8 mouse cellular contexts compared by ENCODE assay signal in genomic region chr3:15244999-15245398, GRCm38 (mm10).
A peak's percentile ranks its signal among the peaks of the same experiment; 100 is the strongest.
DNase-seq lines count a peak whose midpoint lies in the region; ATAC-seq and TF ChIP-seq lines count a peak whose summit lies in the region.

No protein-coding gene starts in this region.

- TF ChIP-seq POLR2A in cerebellum, adult 2 months (IDR thresholded peaks at IDR 0.05; ENCODE audit: borderline replicate concordance, insufficient read depth, low read length), result no peak

- H3K9ac ChIP-seq in forebrain, embryonic 16.5 days (replicated peaks; ENCODE audit: low read depth, low read length), result no peak overlapping the region
- no peak overlapping the region for H3K9ac ChIP-seq in midbrain, embryonic 12.5 days (replicated peaks)

- peak in 1 of 2 experiments; percentile 23 for DNase-seq in cerebellum, adult 2 months
- DNase-seq in cerebellum, adult 11-12 months, result no peak
- peak; percentile 70 for DNase-seq in A20 (ENCODE audit: low read depth, low spot score)
- peak; percentile 14 to 21 for DNase-seq in adrenal gland, postnatal 36 days
- DNase-seq in kidney, postnatal 4 days, result peak; percentile 17 to 44
- peak; percentile 27 for DNase-seq in thymus, postnatal 25 days

- no peak overlapping the region for H3K27ac ChIP-seq in cerebellum, adult 2 months (ENCODE audit: insufficient read depth, low read length)
- no peak overlapping the region for H3K27ac ChIP-seq in forebrain, embryonic 16.5 days (ENCODE audit: low read length)
- H3K27ac ChIP-seq in midbrain, embryonic 12.5 days (replicated peaks), result no peak overlapping the region

- no peaks in the 10 kb centered on the region for H3K36me3 ChIP-seq in forebrain, embryonic 16.5 days (ENCODE audit: control insufficient read depth, insufficient read depth)
- no peaks in the 10 kb centered on the region for H3K36me3 ChIP-seq in midbrain, embryonic 12.5 days

- H3K4me3 ChIP-seq in cerebellum, adult 2 months (replicated peaks; ENCODE audit: insufficient read depth, low read depth, low read length), result no peak overlapping the region
- no peak overlapping the region for H3K4me3 ChIP-seq in forebrain, embryonic 16.5 days (replicated peaks; ENCODE audit: low read length)
- no peak overlapping the region for H3K4me3 ChIP-seq in midbrain, embryonic 12.5 days

- H3K4me1 ChIP-seq in cerebellum, adult 2 months (ENCODE audit: control insufficient read depth, insufficient read depth, low read length), result no peaks in the 10 kb centered on the region
- H3K4me1 ChIP-seq in forebrain, embryonic 16.5 days (replicated peaks; ENCODE audit: control insufficient read depth, insufficient read depth, low read length), result no peaks in the 10 kb centered on the region
- H3K4me1 ChIP-seq in midbrain, embryonic 12.5 days, result no peaks in the 10 kb centered on the region

- no peak overlapping the region for H3K4me2 ChIP-seq in forebrain, embryonic 16.5 days (ENCODE audit: low read length)
- H3K4me2 ChIP-seq in midbrain, embryonic 12.5 days (replicated peaks), result no peak overlapping the region

- no peaks in the 10 kb centered on the region for H3K27me3 ChIP-seq in cerebellum, adult 2 months (ENCODE audit: control insufficient read depth, insufficient read depth, low read length)
- no peaks in the 10 kb centered on the region for H3K27me3 ChIP-seq in forebrain, embryonic 16.5 days (replicated peaks; ENCODE audit: control insufficient read depth, insufficient read depth, low read length)
- no peaks in the 10 kb centered on the region for H3K27me3 ChIP-seq in midbrain, embryonic 12.5 days

- ATAC-seq in forebrain, embryonic 16.5 days, result peak; percentile 55; the same call in 1 of the 2 replicates
- peak; percentile 68 for ATAC-seq in midbrain, embryonic 12.5 days (ENCODE audit: low FRiP score, low read depth)

- 21% methylated on average over 6 of the region's 6 CpGs for WGBS in cerebellum, adult 2 months
- WGBS in forebrain, embryonic 16.5 days, result 21% methylated on average over 6 of the region's 6 CpGs
- WGBS in midbrain, embryonic 12.5 days, result 25% methylated on average over 6 of the region's 6 CpGs

- H3K9me3 ChIP-seq in forebrain, embryonic 16.5 days (ENCODE audit: control insufficient read depth, low read length), result no peaks in the 10 kb centered on the region
- H3K9me3 ChIP-seq in midbrain, embryonic 12.5 days, result no peaks in the 10 kb centered on the region

- peak; percentile 27; the same call in 1 of the 2 replicates for TF ChIP-seq CTCF in cerebellum, adult 2 months (IDR thresholded peaks at IDR 0.05; ENCODE audit: borderline replicate concordance, insufficient read depth, low read depth, low read length)
